Mouse (Mus musculus) c-Kit-negative CD71-positive TER-119-positive erythroid progenitor cells, embryonic 14.5 days (primary cell): ENCODE results near the gene D430042O09Rik.

Experiments
- DNase-seq: peaks from one replicate; pipeline ENCODE4 v3.0.0-alpha.2; 2013; ENCODE audit warnings: low read depth, low spot score

The D430042O09Rik gene

DNA sequence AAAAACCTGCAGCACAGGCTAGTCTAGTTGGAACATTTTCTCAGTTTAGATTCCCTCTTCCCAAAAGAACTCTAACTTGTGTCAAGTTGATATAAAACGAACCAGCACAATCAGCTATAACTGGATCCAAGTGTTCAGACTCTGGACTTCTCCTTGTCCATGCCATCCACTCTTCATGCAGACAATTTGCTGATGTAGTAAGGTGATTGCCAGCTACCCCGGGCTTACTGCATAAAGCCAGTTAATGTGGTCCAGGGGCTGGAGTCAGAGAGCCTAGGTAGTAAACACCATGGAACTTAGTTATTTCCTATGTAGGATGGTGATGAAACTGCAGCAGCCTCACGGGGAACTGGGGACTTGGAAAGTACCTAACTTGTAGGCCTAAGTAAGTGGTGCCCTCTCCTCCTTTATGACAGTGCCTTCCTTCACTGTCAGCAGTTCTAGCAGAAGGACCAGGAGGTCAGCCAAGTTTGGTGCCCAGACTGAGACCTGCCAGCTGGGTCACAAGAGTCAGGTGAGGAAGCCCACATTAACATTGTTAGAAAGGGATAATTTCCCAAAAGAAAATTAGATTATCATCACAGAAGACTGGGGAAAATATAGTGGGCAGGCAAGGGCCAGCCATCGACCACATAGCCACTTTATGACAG, 28.8 kb downstream of the D430042O09Rik start:
- DNase-seq = no peak

DNA sequence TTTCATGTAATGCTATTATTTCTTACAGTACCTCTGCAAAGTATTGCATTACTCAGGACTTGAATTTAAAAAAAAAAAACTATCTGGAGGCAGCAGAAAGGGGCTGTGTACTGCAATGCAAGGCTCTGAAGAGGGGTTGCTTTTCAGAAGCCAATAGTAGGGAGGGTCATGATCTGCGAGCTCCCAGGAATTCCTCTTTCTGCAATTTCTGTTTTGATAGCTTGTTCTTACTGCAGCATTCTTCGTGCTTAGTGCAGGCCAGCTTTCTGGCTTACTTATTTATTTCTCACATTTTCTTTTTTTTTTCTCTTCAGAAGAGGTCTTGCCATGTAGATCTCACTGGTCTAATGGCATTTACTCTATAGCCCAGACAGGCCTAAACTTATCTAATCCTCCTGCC, 32.8 kb downstream of the D430042O09Rik start:
- no peak for DNase-seq

DNA sequence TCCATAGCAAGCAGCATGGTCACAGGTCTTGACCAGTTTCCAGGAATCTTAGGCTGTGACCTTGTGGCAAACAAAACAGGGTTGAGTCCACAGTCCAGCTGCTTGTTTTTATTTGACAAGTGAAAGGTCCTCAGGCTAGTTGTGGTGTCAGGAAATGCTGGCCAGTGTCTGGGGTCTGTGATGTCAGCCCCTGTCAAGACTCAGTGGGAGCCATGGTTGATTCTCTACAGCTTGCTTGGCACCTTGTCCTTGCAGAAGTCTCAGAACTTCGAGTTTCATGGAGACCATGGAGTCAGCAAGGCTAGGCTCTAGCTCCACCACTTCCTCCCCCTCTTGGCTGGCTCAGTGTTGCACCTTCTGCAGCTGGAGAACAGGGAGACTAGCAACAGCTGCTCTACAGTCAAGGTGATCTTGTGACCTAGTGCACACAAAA, 33.6 kb downstream of the D430042O09Rik start:
- DNase-seq = no peak

DNA sequence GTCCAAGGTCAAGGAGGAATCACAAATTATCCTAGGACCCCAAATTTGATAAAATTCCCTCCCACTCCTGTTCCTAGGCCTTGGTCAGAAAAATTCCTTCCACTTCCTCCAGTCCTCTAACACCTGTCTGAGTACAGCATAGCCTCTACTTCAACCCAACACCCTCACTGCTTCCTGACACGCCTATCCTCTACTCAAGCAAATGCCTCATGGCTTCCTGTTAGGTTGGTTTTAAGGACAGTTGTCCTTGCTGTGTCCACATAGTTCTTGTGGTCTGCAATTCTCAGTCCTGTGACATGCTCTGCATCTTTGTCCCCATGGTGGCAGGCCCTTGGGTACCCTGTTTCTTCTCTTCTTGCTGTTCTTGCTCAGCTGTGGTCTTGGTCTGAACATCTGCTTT, 37.1 kb downstream of the D430042O09Rik start:
- no peak for DNase-seq

DNA sequence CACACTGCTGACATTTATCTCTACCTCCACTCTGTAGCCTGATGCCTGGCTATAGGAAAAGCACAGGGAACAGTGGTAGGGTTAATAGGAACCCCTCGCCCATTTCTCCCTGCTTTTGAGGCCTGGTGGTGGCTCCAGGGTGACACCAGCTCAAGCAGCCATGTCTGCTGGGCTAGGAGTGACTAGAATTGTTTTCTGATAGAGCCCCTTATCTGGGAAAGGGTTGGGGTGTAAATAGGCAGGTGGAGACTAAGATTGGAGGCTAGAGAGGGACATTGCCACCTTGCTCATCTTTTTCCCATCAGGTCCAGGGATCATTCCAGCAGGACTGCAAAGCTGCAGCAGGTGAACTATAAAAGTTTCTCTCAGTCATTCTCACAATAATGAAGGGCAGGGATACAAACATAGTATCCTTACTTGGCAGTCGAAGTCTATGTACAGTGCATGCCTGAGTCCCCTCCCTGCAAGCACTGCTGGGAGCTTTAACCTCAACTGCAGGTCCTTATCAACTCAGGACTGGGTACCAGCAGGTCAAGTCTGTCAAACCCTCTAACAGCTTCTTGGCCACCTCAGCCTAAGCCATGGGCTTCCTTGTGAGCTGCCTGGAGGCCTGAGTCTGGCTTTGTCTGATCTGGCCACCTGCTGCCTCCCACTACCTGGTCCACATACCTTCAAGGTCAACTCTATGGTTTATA, 39.1 kb downstream of the D430042O09Rik start:
- DNase-seq = no peak

DNA sequence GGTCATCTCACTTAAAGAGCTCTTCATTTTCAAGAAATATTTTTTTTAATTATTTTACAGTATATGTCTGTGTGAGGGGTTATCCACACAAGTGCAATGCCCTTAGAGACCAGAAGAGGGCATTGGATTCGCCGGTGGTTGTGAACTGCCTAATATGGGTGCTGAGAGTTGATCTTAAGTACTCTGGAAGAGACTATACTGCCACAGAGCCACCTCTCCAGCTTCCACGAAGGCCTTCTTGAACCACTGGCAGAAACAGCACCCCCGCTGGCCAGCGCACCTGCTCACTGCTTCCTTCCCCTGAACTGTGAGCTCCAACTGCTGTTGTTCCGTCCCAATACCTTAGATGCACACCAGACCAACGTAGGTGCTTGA, 39.6 kb downstream of the D430042O09Rik start:
- no peak for DNase-seq

DNA sequence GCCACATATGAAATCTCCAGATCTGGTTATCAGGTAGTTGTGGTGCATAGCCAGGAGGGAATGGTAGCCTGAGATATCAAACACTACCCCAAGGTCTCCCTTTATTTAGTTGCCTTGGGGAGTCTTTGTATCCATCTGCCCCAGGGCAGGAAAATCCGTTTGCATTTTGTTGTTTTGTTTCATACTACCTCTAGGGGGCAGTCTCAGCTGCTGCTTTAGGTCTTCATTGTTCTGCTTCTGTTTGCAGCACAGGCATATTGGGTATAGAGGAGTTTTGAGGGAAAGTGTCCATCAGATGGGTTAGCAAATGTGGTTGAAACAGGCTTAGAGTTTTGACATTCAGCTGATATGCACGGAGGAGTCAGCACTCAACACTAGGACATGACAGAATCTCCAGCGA, 40.5 kb downstream of the D430042O09Rik start:
- no peak for DNase-seq

DNA sequence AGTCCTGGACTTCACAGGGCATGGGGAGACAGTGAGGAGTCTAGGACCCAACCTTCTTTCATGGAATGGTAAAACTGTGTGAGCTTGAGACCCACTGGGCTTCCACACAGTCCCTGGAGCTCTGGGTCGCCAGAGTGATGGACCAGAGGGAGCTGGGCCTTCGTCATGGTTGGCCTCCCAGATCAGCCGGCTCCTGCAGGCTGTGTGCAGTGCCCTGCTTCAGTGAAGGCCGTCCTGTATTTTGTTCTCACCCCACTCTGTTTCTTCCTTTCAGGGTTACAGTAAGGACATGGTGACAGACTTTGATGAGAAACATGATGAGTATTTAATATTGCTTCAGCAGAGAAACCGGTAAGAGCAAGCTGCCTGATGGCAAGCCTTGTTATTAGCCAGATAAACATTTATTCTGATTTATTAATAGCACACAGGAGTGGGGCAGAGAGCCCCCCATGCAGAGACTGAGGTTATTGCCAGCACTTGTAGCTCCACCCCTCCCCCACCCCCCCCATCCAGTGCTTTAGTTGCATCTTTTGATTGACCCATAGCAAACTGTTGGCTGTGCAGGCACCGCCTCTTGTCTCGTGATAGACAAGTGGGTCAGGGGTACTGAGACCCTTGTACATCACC, 45.1 kb downstream of the D430042O09Rik start:
- DNase-seq = no peak

DNA sequence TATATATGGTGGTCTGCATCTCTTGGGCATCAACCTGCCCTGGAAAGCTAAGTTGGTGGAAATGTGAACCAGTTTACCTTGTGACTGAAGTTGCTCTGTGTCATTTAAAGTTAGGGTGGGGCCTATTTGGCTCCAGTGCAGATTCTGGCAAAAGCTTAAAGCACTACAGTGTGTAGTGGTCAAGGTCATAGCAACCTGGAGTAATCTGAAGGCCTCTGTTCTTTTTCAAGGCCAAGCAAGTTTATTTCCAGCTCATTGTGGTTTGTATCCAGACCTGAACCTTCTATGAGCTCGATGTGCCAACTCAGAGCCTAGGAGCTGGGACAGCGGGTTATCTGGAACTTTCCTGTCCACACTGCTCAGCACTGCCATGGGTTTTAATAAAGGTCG, 45.6 kb downstream of the D430042O09Rik start:
- DNase-seq = no peak

DNA sequence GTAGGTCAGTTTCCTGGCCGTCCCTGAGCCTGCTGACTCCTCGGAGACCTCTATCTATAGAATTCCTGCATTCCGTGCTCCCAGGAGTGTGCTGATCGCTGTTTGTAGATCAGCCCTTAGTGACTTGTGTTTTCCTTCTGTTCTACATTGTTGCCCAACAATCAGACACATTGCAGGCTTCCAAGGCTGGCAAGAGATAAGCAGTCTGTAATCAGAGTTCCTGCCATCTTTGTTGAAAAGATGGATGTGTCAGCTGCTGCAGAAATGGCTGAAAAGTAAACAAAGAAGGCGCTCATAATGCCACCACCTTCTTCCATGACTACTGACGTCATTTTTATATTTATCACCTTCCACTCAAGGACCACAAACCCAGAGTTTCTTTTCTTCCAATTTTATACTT, 49.1 kb downstream of the D430042O09Rik start:
- no peak for DNase-seq

DNA sequence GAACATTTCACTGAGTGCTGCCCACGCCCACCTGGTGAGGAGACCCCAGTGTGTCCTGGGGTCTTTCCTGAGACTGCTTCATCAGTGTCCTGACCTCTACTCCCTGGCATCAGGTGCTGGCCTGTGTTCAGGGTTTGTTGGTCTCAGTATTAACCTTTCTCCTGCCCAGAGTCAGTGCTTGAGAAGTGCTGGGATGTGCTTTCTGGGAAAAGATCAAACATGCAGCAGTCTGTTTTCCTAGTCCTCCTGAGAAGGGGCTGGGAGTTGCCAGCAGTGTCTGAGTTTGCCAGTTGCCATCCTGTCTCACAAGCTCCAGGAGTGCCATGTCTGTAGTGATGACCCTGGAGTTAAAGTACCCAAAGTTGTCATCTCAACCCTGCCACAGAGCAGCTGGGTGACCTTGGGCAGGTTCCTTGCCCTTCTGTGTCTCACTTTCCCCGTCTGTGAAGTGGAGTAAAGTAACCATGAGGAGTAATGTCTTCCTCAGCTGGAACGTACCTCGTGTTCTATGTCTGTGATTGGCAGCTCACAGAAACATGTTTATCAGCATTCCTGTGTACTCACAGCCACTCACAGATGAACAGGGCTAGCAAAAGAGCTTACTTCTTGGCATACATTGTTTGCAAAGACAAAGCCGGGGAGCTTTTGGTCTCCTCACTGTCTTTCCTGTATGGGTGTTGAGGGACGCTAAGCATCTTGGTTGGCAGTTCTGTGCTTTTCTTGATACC, 50.4 kb downstream of the D430042O09Rik start:
- DNase-seq = no peak

DNA sequence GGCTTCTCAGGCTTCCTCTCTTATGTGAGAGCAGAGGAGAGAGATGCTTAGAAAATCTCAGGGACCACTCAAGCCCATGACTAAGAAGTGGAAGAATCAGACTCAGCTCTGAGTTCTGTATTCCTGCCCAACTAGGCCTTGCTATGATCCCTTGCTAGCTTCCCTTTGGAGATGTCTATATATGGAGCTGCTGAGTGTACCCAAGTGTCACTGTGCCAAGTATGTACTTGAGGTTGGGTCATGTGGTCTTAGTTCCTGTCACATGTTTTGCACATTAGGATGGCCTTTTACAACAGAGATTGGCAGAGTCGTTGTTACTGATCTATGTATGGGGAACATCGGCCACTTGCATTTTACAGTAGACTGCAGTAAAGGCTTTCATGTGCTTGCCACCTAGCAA, 54.6 kb downstream of the D430042O09Rik start:
- DNase-seq = no peak

DNA sequence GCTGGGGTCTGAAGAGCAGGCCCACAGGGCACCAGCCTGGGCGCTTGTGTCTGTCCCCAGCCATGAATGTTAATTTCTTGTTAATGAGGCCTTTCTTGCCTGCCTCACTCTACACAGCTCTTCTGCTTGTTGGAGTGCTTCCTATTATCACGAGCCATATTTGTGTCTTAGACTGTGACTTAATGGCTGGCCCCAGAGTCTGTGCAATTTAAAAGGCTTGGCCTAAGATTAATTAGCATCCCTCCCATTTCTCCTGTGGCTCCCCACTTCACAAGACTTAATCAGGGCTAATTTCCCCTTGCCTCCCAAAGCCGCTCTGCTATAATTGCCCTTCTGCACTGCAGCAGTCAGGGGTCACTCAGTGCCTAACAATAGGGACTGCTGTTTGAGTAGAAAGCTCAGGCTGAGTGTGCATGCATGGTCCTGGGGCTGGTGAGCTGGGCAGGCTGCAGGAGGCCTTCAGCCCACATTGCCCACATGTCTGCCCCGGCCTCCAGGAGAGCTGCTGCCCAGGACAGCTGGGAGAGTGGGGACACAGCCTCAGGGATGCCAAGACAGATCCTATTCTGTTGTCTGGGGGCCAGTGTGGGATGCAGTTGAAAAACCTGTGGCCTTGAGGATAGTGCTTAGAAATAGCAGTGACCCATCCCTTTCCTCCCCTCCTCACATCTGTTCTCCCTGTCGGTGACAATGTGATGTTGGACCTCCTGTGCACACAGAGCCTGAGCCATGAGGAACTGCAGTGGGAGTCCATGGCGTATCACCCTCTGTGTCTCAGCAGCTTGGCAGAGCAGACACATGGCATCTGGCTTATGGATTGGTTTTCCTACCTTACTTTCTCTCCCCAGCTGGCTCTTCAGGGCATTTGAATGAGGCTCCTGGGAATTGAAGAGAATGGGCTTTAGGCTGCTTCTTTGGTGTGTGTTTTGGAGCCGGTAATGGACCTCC, 55.5 kb downstream of the D430042O09Rik start:
- no peak for DNase-seq

DNA sequence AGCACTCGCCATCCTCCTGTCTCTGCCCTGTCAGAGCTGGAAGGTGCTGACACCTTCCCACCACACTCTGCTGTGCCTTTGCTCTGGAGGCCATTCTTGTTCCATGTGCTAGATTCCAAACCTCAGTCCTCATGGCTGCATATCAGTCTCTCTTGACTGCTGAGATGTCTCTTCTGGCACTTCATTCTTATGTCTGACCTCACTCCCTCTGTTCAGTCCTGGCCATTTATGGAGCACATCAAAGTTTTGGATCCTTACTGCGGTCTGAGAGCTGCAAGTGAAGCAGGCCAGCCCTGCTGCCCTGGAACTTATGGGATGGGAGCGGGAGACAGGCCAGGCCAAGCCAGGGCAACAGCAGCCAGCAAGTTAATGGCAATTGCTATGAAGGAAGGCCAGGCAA, 56.7 kb downstream of the D430042O09Rik start:
- no peak for DNase-seq

DNA sequence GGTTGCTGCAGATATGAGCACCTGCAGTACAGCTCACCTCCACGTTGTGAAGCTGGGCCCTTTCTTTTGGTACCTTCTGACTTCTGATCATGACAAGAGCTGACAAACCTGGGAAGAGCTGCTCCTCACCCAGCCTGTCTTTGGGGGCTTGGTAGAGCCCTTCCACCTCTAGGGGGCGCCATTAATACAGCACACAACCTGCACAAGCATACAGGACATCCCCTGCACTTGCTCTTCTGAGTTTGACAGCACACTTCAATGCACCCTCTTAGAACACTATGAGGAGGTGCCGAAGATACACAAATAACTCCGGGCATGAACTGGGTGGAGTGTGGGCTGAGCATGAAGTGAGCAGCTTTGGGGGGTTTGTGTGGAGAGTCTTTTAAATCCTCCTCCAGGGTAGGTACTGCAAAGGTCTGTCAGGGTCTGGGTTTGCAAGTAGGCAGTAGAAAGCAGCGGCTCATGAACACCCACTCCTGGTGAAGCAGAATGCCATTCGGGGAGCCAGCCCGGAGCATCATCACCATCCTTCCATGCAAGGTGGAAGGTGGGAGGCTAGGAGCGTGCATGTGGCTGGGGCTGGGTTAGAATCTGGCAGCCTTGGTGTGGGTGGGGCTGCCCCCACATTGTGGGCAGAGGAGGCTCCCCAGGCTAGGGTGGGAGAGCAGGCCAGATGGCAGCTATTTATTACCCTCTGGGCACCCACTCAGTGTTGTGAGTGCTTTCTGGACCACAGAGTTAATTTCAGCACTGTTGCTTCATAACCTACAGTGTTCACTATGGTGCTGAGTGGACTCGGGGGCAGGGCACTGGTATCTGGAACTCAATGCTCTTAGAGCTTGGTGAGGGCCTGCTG, 59.5 kb downstream of the D430042O09Rik start:
- peak; percentile 12 for DNase-seq

DNA sequence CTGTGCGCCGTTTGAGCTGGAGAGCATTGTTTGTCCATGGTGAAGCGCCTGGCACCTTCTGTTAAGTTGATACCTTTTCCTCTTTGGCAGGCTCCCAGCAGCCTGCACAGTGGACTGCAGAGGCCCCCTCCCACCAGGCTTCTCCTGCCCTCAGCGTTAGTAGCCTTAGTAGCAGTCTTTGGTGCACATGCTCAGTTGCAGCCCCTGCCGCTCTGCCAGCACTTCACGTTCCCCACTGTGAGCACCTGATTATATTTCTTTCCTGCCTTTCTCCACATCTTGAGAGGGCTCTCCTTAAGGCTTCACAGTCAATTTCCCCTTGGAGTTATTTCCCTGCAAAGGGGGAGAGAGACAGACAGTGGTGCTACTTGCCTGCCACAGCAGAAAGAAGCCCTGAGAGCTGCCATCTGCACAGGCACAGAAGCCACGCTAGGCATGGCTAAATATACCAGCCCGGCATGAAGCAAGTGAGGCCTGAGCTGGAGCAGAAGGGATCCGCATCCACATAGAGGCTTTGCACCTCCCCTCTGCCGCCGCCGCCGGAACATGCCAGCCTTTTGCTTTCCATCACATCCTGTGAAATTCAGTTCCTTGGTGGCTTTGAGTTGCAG, 65.4 kb downstream of the D430042O09Rik start:
- no peak for DNase-seq

DNA sequence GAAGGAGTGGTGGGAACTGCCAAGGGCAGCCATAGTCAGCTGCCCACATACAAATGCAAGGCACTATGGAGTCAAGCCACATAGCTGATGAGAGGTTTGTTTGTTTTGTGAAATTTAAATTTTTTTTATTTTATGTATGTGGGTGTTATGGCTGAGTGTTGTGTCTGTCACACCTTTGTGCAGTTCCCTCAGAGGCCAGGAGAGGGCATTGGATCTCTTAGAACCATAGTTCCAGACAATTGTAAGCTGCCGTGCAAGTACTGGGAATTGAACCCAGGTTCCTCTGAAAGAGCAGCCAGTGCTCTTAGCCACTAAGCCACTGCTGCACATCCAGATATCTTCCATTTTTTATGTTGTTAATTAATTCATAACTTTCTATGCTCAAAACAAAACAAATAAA, 75.5 kb downstream of the D430042O09Rik start:
- DNase-seq = no peak

DNA sequence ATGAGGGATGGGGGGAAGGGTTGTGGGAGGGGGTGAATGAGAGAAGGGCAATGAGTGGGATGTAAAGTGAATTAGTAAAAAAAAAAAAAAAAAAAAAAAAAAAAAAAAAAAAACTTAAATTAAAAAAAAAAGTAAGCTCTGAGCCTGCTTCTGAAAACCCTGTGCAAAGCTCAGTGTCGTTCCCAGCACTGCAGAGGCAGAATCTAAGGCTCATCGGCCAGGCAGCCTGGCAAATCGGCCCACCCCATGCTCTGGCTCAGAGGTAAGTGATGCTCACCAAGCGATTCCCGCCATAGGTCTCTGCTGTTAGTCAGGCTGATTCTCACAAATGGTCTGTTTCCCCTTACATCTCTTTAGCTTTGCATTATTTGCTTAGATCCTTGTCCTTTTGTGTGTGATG, 78.4 kb downstream of the D430042O09Rik start:
- no peak for DNase-seq

DNA sequence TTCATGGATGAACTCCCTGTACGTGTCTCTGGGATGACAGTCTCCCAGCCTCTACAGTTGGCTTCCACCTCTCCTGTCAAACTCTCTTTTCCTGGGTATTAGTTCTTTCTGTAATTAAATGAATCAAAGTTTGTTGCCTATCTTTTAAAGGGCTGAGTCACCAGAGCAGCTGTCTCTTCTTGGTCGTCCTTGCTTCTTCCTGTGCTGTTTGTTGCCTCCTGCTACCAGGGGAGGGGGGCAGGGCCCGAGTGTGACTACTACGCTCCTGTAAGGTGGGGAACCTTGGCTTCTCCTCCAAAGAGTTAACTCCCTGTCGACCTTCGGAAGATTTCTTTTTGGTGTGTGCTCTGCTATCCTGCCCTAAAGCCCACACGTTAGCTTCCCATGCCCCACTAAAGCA, 79.4 kb downstream of the D430042O09Rik start:
- DNase-seq = no peak

DNA sequence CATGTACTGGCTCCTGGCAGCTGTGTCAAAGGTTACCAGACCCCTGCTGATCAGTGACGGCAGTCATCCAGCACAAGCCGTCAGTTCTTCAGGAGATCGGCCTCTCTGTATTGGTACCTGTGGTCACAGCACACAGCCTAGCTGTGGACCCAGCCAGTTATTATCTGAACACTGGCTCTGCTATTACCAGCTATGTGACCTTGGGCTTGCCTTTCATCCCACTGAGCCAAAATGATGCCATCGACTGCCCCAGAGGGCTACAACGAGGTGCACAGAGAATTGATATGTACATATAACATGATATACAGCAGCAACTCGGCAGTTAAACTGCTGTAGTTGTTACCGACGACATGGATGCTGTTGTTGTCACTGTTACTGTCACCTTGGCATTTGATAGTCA, 82.4 kb downstream of the D430042O09Rik start:
- no peak for DNase-seq
